Mouse (Mus musculus) stomach, postnatal 0 days (tissue): ENCODE measurements around the gene Zfp148.

Source experiments
- CTCF ChIP-seq: IDR thresholded peaks from 2 replicates; pipeline ENCODE4 v1.5.1; 2016; ENCODE audit warnings: antibody characterized with exemption, low read depth, mild to moderate bottlenecking, moderate library complexity
- EP300 ChIP-seq: optimal IDR thresholded peaks from 2 replicates; pipeline ENCODE3; 2016; ENCODE audit warnings: antibody characterized with exemption

DNA sequence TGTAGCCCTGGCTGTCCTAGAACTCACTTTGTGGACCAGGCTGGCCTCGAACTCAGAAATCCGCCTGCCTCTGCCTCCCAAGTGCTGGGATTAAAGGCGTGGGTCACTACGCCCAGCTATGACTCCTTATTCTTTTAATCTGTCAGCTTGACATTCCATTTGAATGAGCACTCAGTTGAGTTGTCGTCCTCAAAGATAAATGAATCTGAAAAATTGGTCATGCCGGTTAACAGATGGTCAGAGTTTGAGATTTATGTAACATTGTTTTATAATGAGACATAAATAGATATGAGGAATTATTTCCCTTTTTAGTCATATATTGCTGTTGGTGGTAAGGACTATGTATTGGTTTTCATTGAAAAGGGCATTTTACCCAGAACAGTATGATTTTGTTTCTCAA, 60.4 kb downstream of the Zfp148 start:
- TF ChIP-seq EP300 (no peak), CTCF (no peak)
